Mouse (Mus musculus) neural tube, embryonic 11.5 days (tissue): ENCODE results near the gene Vmn1r221. TPM values are rescaled to one million over a fixed set of nuclear protein-coding genes. Genes with fewer than 3 reads are reported as not detected.
"Not testable (repeated sequence)": the region's sequence is repeated elsewhere in the genome, so short reads cannot be mapped to it uniquely, and the experiment has no call there.

Experiments
- ATAC-seq: fragments of 200-750 bp; cut with Nextera tagmentation; 2 replicates; pipeline ENCODE4 v1.8.0; 2017; ENCODE audit warnings: moderate number of reproducible peaks, mild to moderate bottlenecking, moderate TSS enrichment, moderate library complexity; ENCODE audit not compliant: insufficient read depth, low FRiP score, low TSS enrichment
- DNase-seq: peaks from one replicate; pipeline ENCODE4 v3.0.0-alpha.2; 2015; ENCODE audit warnings: low spot score
- H3K27ac ChIP-seq: fragments of 300-500 bp; sonication (generic); 2 replicates; pipeline ENCODE4 v1.5.1; 2014; ENCODE audit warnings: low read depth, mild to moderate bottlenecking, low read length
- H3K27me3 ChIP-seq: fragments of 300-500 bp; sonication (generic); 2 replicates; pipeline ENCODE4 v1.6.1; 2014; ENCODE audit warnings: mild to moderate bottlenecking, low read length, mixed read lengths; ENCODE audit not compliant: control insufficient read depth, insufficient read depth
- H3K36me3 ChIP-seq: fragments of 300-500 bp; sonication (generic); 2 replicates; pipeline ENCODE4 v1.6.1; 2014; ENCODE audit warnings: mild to moderate bottlenecking, low read length, moderate library complexity, mixed read lengths; ENCODE audit not compliant: control insufficient read depth, insufficient read depth
- H3K4me1 ChIP-seq: fragments of 300-500 bp; sonication (generic); 2 replicates; pipeline ENCODE4 v1.6.1; 2014; ENCODE audit warnings: low read length, mixed read lengths; ENCODE audit not compliant: control insufficient read depth, insufficient read depth
- H3K4me2 ChIP-seq: fragments of 300-500 bp; sonication (generic); 2 replicates; pipeline ENCODE4 v1.6.1; 2014; ENCODE audit warnings: low read depth, mild to moderate bottlenecking, moderate library complexity
- H3K4me3 ChIP-seq: fragments of 300-500 bp; sonication (generic); 2 replicates; pipeline ENCODE4 v1.5.1; 2014; ENCODE audit warnings: low read depth, low read length
- H3K9ac ChIP-seq: fragments of 300-500 bp; sonication (generic); 2 replicates; pipeline ENCODE4 v1.6.1; 2014; ENCODE audit warnings: mild to moderate bottlenecking, low read length
- H3K9me3 ChIP-seq: fragments of 300-500 bp; sonication (generic); 2 replicates; pipeline ENCODE4 v1.6.1; 2016; ENCODE audit warnings: low read length; ENCODE audit not compliant: control insufficient read depth
- WGBS: fragments of 180-500 bp; shearing (Covaris S2); extraction: QIAGEN DNeasy Blood & Tissue Kit; methylation state at CpG from one replicate; pipeline ENCODE4 v1.1.7; 2014; 5-methylcytosine and 5-hydroxymethylcytosine counted together
- polyA plus RNA-seq: library from polyadenylated mRNA; unstranded; fragments of >200 nt; fragmentation: Nextera tagmentation; extraction: Ambion mirVana; gene quantifications from 2 replicates; pipeline ENCODE4 v1.2.1, GENCODE M21; 2014

The Vmn1r221 gene
- polyA plus RNA-seq: not detected in 2 replicates

DNA sequence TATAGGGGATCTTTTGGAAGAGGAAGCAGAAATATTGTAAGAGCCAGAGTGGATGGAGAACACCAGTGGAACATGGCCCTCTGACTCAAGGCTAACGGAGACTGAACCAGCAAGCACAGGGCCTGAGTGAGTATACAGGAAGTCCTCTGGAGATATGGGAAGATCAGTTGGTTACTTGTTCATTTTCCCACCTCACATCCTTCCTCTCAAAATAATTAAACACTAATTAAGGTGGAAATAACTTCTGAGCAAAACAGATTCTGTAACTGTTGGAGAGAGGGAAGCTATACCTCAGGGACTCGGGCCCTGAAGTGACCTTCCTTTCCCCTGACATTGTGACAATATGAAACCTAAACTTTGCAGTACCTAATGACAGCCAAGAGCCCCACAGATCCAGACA is at the start of gene Vmn1r221:
Gene Vmn1r221 (plus strand): TSS at position 301 of the 400 bp plus-strand sequence.
- H3K4me1 ChIP-seq, H3K4me3 ChIP-seq, ATAC-seq, H3K9ac ChIP-seq, H3K4me2 ChIP-seq, H3K27ac ChIP-seq, H3K27me3 ChIP-seq, DNase-seq, H3K9me3 ChIP-seq, H3K36me3 ChIP-seq: not testable (repeated sequence)
- 96% methylated on average over 2 of the region's 2 CpGs for WGBS

DNA sequence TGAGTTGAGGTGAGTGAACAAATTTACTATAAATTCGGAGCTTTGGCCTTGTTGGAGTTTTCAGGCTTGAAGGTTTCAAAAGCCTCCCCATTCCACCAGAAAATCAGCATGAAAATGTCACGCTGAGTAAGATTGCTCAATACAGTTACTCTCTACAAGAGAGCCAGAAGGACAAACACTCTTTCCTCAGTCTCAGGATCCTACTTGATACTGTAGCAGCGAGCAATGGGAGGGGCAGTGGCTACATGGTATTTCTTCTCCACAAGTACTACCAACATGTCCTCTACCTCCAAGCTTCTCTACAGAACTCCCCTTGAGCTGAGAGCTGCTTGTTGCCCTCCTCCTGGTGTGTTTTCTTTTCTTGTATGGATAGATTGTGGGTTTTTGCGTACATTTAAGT is 47.5 kb upstream of the Vmn1r221 start:
- not testable (repeated sequence) for H3K4me1 ChIP-seq

DNA sequence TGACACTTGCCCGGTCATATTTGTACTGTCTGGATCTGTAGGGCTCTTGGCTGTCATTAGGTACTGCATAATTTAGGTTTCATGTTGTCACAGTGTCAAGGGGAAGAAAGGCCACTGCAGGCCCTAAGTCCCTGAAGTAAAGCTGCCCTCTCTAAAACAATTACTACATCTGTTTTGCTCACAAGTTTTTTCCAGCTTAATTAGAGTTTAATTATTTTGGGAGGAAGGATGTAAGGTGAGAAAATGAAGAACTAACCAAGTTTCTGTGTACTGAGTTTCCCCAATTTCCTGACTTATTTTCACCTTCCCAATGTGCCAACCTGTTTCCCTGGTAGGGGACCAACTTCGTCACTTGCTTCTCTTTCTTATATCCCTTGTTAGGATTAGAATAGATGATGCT is 26.1 kb upstream of the Vmn1r221 start, which contains the start of gene Vmn1r220:
Gene Vmn1r220 (minus strand): TSS at position 101 of the 400 bp plus-strand sequence.
- H3K9me3 ChIP-seq: no peaks in the 10 kb centered on the region
- no peaks in the 10 kb centered on the region for H3K27me3 ChIP-seq
- no peak within 1 kb of the TSS for H3K4me3 ChIP-seq
- WGBS: 89% methylated on average over 2 of the region's 2 CpGs
- no peak within 1 kb of the TSS for H3K9ac ChIP-seq
- no peaks in the 10 kb centered on the region for H3K4me1 ChIP-seq
- H3K27ac ChIP-seq: no peak within 1 kb of the TSS
- DNase-seq: no peak
- no peaks in the 10 kb centered on the region for H3K36me3 ChIP-seq
- ATAC-seq: no peak
- no peak within 1 kb of the TSS for H3K4me2 ChIP-seq

More for the DNA sequence above, 47.5 kb upstream of the Vmn1r221 start:
- H3K4me3 ChIP-seq, DNase-seq, ATAC-seq, H3K4me2 ChIP-seq, H3K9ac ChIP-seq, H3K36me3 ChIP-seq, H3K27ac ChIP-seq, H3K9me3 ChIP-seq, H3K27me3 ChIP-seq: not testable (repeated sequence)
- whole genome bisulfite sequencing: 83% methylated on average over 4 of the region's 4 CpGs

DNA sequence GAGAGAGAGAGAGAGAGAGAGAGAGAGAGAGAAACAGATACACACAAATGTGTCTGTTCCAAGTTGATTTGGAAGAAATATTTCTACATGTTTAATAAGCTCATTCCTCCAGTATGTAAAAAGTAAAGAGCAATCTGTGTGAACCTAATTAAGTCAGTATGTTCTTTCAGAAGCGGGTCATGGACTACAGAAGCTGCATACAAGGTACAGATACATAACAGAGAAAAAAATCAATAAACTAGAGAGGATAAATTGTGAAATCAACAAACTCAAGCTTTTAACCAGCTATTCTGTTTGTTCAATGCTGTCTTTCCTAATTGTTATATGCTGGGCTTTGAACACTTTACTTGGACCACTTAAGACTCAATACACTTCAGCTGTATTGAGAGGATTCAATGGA is 10.0 kb upstream of the Vmn1r221 start:
- not testable (repeated sequence) for H3K9me3 ChIP-seq, H3K36me3 ChIP-seq, H3K4me3 ChIP-seq, ATAC-seq, DNase-seq, H3K9ac ChIP-seq, H3K27ac ChIP-seq, H3K27me3 ChIP-seq, H3K4me2 ChIP-seq, H3K4me1 ChIP-seq
- WGBS: 83% methylated on average over 1 of the region's 1 CpGs

DNA sequence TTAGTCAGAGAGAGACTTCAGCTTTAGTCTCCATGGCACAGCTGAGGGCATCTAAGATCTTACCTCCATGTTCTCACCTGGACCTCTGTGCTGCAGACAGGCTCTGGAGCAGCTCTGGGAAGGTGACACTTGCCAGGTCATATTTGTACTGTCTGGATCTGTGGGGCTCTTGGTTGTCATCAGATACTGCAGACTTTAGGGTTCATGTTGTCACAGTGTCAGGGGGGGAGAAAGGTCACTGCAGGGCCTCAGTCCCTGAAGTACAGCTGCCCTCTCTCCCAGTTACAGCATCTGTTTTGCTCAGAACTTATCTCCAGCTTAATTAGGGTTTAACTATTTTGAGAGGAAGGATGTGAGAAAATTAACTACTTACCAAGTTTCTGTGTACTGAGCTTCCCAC is 21.9 kb downstream of the Vmn1r221 start, which contains the start of gene Vmn1r222:
Gene Vmn1r222 (minus strand): TSS at position 101 of the 400 bp plus-strand sequence.
- not testable (repeated sequence) for H3K4me1 ChIP-seq, H3K36me3 ChIP-seq

DNA sequence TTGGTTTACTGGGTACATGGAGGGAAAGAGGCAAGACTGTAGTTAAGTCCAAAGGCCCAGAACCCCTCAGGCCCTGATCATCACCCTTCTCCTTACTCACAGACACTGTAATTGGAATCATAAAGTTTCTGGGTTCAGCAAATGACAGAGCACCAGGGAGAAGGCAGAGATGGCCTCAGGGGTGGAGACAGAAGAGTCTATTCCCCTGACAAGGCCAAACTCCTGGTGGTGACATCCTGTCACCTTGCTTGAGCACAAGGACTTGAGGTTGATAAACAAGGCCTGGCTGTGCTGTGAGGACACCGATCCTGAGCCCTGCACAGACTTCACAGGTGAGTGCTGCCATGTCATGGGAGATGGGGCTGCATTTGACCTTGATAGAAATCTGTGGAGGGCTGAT is 32.9 kb downstream of the Vmn1r221 start, which contains the start of gene Vmn1r223:
Gene Vmn1r223 (plus strand): TSS at position 301 of the 400 bp plus-strand sequence.
- not testable (repeated sequence) for H3K27me3 ChIP-seq, ATAC-seq, H3K27ac ChIP-seq, H3K4me1 ChIP-seq, H3K9me3 ChIP-seq, H3K9ac ChIP-seq, H3K4me2 ChIP-seq, DNase-seq, H3K36me3 ChIP-seq, H3K4me3 ChIP-seq
- 76% methylated on average over 1 of the region's 1 CpGs for WGBS

More for the DNA sequence above, 21.9 kb downstream of the Vmn1r221 start, which contains the start of gene Vmn1r222:
- H3K9ac ChIP-seq, H3K27ac ChIP-seq, ATAC-seq, H3K27me3 ChIP-seq, DNase-seq, H3K4me2 ChIP-seq, H3K9me3 ChIP-seq, H3K4me3 ChIP-seq: not testable (repeated sequence)

DNA sequence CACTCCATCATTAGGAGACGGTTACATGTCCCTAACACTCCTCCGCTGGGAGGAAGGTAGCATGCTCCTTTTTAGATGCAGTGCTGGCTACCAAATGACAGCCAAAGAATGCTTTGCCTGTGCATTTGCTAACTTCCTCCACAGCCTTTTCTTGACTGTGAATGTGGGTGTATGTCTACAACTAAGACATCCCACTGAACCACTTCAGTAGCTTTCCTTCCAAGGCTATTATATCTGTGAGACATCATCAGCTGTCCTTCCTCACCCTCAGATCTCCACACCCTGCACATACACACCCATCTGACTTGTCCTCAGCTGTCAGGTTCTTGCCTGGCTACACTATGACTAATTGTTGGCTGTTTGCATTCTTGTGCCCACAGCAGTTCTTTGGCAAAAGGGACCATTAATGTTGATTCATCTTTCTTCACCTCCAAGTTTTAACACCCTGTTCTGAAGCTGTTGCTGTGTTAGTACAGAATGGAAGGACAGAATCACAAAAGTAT is 44.7 kb downstream of the Vmn1r221 start:
- H3K4me2 ChIP-seq: no peak overlapping the region
- H3K9ac ChIP-seq: no peak overlapping the region
- H3K27me3 ChIP-seq: no peaks in the 10 kb centered on the region
- no peak overlapping the region for H3K4me3 ChIP-seq
- H3K4me1 ChIP-seq: no peaks in the 10 kb centered on the region
- 90% methylated on average over 2 of the region's 2 CpGs for WGBS
- no peak for DNase-seq
- H3K9me3 ChIP-seq: no peaks in the 10 kb centered on the region
- no peak for ATAC-seq
- no peak overlapping the region for H3K27ac ChIP-seq
- no peaks in the 10 kb centered on the region for H3K36me3 ChIP-seq

DNA sequence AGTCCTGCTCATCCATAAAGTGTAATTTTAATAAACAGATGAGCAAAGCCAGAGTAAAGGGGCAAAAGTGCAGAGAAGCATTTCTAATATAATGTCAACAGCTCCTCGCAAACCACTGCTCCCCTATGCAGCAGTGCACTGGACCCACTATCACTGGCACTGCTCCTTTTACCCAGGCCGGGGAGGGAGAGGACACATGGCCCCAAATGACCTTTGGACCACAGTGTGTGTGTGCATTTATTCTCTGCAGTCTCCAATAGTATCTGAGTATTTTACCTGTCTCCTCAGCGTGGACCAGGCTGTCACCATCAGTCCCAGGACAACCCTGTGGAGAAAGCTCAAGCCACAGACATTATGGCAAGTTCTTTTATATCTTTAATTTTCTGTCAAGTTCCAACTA is 54.7 kb downstream of the Vmn1r221 start:
- H3K27ac ChIP-seq, ATAC-seq: not testable (repeated sequence)

DNA sequence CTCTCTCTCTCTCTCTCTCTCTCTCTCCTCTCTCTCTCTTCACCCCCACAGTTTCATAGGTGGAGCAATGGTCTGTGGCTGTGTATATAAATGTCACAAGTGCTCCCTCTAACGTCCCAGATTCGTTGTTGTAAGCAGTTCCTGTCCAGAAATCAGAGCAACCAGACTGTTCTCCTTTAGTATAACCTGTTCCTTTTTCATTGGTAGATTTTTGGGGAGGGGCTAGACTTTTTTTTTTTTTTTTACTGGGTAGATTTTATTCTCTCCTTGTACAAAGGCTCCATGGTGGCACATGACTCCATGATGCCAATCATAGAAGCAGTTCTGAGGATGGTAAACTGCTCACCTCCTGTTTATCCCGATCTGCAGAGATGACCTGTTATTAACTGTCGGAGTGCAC is 55.2 kb downstream of the Vmn1r221 start:
- not testable (repeated sequence) for H3K4me3 ChIP-seq, H3K9me3 ChIP-seq, H3K4me2 ChIP-seq, H3K4me1 ChIP-seq, ATAC-seq, H3K27ac ChIP-seq, H3K27me3 ChIP-seq, H3K9ac ChIP-seq, H3K36me3 ChIP-seq, DNase-seq
- 50% methylated on average over 4 of the region's 4 CpGs for WGBS

More for the DNA sequence above, 54.7 kb downstream of the Vmn1r221 start:
- not testable (repeated sequence) for H3K4me3 ChIP-seq, H3K27me3 ChIP-seq, H3K4me2 ChIP-seq, H3K9me3 ChIP-seq, H3K4me1 ChIP-seq, H3K9ac ChIP-seq, H3K36me3 ChIP-seq, DNase-seq
- WGBS: 95% methylated on average over 3 of the region's 3 CpGs
